Mouse (Mus musculus) right cerebral cortex, postnatal 10 days (tissue): ENCODE measurements at regions not wholly inside any gene's neighbourhood (a gene's known extent, or its start where the extent isn't known, plus 50 kb on each side); places are given as distances from the start of the nearest gene placed in this dataset.

ENCODE experiments used
- DNase-seq, 2 experiments: peaks; one replicate each; pipeline ENCODE4 v3.0.0; 2021; ENCODE audit warnings: low spot score in 2 of 2

DNA sequence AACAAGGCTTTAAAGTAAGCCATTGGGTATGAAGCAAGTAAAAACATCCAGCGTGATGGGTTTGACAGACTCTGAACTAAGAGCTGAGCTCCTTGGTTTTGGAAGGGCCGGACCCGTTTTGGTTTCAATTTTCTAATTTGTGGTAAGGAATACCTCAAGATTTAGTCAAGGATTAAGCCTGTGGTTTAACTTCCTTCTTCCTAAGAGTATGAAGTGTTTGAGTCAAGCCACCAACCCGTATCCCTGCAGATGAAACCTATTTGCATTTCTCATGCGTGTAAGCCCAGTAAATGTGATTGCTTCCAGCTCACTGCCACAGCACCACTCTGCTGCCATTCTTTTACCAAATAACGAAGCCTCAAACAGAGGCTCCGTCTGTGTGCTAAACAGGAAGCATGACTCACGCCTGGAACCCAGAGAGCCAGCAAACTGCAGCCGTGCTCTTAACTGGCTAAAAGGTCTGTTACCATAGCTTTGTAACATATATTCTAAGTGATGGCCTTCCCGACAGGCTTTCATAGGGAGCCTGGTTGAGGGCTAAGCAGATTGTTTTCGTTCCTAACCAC is 149.7 kb downstream of the Etv1 start:
- peak; percentile 27 to 33 for DNase-seq

DNA sequence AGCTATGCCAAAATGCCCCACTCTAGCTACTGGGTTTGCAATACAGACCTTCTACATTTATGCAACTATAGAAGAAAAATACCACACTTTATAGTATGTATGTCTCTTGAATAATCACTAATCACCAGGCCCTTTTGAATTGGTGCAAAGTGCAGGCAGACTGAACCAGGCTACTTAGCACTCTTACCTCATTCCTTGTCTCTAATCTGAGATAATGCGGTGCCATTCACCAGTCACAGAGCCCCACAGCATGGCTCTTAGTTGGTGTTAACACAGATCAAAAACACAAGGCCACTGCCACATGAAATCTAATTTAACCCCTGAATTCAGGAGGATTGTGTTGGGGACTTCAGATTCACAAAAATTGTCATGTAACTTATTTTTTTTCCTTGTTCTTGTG is 150.5 kb downstream of the Etv1 start:
- no peak for DNase-seq

DNA sequence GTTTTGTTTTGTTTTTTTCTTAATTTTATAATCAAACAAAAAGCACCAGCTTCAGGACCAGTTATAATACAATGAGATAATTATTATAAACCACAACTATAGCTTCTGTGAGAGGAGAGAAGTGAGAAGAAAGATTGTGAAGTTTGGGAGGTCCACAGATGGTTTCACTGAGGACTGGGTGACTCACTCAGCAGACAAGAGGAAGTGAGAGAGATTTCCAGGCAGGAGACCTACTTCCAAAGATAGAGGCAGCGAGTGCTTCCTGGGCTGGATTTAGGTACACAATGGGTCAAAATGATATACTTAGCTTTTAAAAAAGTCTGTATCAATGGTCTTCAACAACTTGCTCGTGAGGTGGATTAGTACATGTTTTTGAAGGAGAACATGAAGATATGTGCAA is 152.6 kb downstream of the Etv1 start:
- DNase-seq: peak in 1 of 2 experiments; percentile 20

DNA sequence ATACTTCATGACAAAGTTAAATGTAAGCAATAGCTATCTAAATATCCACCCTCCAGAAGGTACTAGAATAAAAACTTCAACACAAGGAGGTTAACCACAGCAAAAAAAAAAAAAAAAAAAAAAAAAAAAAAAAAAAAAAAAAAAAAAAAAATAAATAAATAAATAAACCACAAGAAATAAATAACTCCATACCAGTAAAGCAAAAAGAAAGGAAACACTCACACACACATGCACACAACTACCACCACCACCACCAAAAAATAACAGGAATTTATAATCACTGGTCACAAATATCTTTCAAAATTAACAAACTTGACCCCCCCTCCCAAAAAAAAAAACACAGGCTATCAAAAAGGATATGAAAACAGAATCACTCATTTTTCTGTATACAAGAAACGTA is 180.4 kb downstream of the Etv1 start:
- no peak for DNase-seq

DNA sequence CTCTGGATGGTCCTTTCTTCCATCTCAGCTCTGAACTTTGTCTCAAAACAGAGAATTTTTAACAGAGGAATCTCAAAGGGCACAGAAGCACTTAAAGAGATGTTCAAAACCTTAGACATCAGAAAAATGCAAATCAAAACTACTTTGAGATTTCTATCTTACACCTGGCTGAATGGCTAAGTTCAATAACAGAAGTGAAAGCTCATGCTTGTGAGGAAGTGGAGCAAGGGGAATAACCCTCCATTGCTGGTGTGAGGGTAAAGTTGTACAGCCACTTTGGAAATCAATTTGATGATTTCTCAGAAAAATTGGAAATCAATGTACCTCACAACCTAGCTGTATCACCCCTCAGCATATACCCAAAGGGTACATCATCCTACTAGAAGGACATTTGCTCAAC is 183.1 kb downstream of the Etv1 start:
- DNase-seq: no peak

DNA sequence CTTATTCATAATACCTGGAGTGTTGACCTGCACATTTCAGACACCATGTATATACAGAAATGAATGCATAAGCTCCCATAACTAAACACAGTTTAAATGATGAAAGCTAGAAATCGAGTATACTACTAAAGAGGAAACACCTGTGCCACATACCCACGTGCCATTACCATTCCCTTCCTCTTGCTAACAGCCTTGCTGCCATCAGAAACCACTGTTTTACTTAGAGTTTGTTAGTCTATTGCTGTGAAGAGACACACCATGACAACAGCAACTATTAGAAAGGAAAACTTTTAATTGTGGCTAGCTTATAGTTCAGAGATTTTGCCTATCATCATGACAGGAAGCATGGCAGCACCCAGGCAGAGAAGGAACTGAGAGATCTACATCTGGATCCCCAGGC is 191.2 kb downstream of the Etv1 start:
- DNase-seq: no peak

DNA sequence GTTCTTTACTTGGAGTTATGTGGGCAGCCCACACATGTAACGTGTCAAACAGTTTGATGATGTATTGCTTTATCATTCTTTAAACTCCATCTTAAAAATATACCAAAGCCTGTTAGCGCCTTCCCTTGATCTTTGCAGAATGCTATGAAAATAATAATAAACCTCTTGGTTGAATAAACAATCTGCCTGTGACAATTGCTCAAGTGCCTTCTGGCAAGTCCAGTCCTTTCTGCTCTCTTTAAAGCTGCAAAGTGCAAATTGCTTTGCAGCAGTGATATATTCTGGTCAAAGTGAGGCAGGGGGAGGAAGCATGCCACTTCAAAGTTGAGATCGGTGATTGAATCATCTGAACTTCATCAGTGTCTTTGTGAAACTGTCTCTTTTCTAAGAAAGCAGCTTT is 193.0 kb downstream of the Etv1 start:
- DNase-seq: no peak

DNA sequence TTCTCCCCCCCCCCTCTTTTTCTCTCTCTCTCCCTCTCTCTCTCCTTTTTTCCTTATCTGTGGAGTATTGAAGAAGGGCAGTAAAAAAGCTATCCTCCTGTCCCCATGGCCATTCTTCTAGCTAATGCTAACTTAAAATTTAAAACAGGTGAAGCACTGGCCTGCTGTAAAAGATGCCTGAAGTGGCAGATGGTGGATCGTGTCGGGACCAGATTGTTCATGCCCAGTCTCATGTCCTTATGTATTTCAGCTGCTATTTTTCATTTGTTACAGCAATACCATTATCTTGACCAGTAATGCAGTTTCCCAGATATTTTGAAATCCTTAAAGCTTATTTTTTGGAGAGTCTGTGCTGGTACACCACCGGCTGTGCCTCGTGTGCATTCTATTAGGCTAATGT is 196.3 kb downstream of the Etv1 start:
- DNase-seq: no peak

DNA sequence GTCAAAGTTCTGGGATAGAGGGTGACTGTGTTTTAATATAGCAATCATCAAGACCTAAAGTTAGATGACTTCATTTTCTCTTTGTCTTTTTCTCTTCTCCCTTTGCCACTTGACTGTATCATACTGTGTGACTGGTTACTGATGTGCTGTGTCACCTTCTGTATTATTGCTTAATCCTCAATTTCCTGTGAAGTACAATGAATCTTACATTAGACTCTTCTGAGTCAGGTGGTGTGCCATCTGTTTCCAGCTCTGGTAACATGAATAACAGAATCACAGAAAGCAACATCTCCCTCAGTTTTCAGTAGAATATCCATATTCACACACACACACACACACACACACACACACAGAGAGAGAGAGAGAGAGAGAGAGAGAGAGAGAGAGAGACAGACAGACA is 203.2 kb downstream of the Etv1 start:
- no peak for DNase-seq

DNA sequence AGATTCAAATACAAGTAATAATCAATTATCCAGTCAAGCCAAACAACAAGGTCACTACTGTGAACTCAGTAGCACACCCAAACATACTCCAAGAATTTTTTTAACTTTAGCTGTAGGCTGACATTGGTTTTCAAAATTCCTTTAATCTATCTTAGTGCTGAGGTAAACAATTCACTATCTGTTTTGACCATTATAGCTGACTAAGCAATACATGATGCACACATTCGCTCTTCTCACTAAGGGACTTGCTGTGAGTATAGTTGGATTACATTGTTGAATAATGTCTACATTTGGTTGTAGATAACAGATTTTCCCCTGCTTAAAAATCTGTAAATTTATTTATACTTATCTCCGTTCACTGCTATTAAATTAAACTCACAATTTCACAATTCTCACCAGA is 206.7 kb downstream of the Etv1 start:
- DNase-seq: no peak

DNA sequence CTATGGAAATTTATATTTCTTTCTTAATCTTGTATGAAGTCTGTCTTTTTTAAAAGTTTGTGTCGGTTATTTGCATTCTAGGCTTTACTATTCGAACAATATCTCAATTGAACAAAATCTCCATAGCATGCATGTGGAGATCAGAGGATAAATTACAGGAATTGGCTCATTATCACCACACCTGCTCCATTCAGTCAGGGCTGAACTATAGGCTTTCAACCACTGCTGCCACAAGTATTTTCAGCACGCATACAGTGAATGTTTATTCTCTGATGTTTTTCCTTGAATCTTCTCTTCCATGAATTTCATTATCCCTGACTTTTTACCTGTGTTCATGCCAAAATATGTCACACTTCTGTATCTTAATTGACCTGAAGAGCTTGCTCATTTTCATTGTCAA is 207.2 kb downstream of the Etv1 start:
- DNase-seq: no peak

DNA sequence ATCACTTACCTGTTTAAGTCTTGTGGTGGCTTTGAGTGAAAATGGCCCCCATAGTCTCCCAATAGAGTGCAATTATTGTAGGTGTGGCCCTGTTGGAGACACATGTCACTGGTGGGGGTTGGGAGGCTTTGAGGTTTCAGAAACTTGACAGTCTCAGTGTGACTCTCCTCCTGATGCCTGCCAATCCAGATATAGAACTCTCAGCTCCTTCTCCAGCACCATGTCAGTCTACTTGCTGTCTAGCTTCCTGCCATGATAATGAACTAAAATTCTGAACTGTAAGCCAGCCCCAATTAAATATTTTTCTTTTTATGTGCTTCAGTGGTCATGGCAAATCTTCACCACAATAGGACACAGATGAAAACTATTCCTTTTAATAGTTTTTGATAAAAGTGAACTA is 208.1 kb downstream of the Etv1 start:
- DNase-seq: no peak

DNA sequence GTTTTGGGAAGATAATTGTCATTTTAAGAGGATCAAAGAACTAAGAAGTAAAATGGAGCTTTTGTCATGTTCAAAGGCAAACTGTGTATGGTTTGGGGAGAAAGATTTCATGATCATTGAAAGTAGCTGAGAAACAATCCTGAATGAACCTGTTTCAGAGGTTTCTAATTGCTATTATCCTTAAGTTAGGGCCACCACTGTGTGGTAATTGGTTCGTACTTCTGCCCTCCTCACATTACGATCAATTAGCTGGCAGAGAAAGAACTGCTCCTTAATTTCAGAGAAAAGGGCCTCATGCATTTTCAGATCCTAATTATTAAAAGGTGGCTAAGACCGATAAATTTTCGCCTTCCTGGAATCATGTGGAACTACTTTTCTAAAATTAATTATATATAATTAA is 208.6 kb downstream of the Etv1 start:
- DNase-seq: no peak

DNA sequence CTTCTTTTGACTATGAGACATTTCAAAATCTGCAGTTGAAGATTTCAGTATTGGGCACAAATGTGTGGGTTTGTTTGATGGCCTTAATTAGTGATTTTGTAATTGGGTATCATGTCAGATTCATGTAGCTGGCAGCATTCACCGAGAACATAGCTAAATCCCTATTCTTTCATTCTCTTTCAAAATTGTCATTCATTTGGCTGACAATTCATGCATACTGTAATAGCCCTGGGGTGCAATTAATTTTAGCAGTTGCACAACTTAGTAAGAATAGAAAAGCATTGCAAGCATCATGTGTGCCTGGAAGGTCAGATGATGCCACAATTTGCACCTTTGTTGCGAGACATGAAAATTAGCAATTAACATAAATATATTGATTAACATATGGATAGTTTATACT is 248.0 kb downstream of the Etv1 start:
- no peak for DNase-seq

DNA sequence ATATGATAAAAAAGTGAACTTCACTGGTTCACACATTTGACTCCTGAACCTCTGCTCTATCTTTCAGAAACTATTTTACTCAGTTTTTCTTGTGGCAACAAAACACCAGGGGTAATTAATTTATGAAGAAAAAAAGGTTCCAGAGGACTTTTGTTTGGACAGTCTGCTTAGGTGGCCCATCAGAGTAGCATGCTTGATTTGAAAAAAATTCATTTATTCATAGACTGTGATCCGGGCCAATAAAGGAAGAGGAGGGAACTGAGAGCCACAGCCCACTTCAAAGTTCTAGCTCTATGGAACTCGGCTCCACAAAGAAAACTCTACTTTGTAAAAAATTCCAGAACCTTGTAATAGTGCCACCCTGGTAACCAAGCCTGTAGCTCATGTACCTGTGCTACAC is 248.8 kb downstream of the Etv1 start:
- DNase-seq: no peak

DNA sequence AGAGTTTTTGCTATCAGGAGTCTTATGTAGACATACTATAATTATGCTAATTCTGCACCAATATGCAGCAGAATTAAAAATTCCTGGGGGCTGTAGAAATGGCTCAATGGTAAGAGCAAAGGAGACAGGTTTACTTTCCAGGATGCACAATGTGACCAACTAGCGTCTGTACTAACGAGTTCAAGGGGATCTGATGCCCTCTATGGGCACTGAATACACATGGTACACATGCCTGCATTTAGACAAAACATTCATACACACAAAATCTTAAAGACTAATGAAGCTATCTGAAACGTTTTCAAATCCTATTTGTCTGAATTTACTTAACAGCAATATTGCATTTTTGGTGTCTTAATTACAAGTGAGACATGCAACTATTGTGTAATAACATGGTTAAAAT is 254.8 kb downstream of the Etv1 start:
- no peak for DNase-seq

DNA sequence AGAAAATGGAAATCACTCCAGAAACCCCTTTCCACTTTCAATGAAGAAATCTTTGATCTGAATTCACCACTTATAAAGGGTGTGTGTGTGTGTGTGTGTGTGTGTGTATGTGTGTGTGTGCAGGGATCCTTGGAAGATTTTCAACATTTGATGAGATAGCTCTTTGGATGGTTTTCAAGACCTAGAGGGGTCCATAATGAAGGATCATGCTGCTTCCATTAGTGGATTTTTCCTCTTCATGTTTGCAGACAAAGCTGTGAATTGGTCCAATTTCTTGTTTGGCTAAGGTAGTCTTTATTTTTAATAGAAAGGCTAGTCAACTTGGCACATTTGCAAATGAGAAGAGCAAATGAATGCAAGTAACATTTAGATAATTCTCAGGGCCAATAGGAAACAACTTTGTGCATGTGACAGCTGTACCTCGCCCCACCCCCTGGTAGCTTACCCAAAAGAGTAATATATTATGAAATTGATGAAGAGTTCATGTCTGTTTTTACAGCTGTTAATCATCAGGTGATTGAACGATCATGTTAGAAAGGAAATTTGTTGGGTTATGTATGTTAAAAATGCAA is 257.4 kb downstream of the Etv1 start:
- no peak for DNase-seq

DNA sequence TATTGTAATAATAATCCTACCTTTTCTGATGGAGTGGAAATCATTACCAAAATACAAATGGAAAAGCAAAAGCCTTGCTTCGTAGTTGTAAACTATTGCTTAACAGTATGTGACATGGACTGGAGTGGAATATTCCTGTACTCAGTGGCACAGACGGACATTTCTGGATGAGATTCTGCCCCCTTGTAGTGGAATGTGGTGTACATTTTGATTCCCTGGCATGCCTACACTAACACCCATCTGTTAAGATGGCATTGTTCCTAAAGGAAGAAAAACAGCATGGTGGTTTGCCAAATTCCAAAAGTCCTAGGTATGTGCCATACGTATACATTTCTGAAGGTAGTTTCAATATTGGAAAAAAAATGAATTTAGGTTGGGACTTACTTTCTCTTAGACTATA is 258.9 kb downstream of the Etv1 start:
- DNase-seq: no peak

DNA sequence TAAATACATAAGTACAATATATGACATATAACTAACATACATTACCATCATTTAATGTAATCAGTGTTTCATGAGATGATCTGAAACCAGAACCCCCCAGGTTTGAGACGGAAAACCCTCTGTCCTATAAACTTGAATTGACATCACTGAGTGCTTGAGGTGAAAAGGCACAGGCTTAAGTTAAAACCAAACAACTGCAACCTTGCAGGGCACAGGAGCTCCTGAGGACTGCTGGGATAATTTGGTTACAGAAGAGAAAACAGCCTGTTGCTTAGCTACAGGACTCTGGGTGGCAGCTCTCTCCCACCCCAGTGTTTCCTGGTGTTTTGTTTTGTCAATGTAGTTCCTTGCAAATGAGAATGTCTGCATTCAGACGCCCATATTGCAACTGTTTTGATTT is 259.5 kb downstream of the Etv1 start:
- no peak for DNase-seq

DNA sequence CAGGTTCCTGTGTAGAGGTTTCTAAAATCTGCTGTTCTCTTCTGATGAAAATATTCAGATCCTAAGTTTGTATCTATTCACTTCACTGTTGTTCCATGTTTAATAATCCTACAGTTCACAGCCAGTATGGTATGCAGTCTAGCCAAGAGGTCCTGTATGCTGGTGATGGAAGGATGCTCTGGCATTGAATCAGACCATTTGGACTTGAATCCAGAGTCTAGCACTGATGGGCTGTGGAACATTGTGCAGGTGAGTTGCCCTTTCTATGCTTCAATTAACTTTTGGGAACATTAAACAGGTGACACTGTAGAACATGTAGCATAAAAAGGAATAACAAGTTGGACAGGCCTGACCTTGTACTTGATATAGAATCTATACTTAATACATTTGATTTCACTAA is 267.9 kb downstream of the Etv1 start:
- no peak for DNase-seq

DNA sequence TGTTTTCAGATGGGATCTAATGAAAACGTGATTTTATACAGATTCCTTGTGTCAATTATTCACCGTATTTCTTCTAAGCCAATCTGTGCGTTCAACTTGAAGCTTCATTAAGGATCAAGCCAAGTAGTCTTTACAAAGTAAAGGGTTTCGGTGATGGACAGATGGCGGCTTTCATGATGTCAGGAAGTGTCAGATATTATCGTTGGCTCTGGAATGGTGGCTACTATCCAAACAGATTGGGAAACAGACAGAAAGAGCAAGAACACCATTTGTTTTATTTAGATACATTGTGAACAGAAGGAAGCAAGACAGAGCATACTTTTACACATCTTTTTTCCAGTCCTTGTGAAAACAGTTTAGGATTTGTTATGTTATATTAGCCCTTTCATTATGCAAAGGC is 269.3 kb downstream of the Etv1 start:
- DNase-seq: no peak

DNA sequence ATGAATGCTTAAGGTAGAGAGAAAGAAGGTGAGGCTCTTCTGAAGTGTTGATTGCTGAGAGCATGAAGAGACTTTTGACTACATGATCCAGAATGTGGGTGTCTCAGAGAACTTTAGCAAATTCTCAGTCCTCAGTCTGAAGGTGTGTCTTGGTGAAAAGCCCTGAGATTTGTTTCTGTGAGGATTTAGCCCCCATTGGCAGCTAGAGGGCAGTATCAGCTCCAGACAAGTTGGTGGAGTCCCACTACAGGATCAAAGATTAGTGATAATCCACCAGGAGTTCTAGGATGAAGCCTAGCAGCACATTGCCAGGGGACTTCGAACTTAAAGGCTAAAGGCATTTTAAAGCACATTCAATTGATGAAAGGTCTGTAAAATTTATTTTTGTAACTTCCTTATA is 269.8 kb downstream of the Etv1 start:
- peak in 1 of 2 experiments; percentile 28 for DNase-seq

DNA sequence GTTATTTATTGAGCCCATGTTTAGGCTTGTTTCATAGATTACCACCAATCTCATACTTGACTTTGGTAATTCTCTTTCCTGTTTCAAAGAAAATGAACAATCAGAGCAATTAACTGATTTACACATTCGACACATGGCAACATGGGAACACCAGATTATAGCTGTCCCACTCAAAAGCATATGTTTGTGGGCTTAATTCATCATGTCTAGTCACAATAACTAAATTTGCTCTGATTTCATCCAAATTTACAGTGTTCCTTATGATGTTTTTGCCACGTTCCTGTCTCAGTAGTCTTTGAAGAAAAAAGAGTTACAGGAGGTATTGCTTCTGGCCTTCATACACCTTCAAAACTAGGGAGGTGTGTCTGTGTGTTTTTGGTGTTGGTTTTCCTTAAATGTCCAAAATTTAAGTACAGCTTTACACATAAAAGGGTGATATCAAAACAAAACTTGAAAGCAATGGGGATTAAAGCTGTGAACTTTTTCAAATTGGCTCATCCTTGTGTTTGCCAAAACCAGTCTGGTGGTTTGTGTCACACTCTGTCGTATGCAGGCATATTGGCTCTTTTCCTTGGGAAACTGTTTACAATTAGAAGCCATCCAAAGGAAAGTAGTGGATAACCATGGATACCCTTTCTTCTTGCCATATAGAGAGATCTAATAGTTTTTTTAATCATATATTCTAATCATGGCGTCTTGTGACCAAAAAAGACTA is 291.3 kb downstream of the Etv1 start:
- no peak for DNase-seq
